Mouse (Mus musculus): ENCODE results near the gene Hoxa2.
A peak's percentile ranks its signal among the peaks of the same experiment; 100 is the strongest.

The Hoxa2 gene

DNA sequence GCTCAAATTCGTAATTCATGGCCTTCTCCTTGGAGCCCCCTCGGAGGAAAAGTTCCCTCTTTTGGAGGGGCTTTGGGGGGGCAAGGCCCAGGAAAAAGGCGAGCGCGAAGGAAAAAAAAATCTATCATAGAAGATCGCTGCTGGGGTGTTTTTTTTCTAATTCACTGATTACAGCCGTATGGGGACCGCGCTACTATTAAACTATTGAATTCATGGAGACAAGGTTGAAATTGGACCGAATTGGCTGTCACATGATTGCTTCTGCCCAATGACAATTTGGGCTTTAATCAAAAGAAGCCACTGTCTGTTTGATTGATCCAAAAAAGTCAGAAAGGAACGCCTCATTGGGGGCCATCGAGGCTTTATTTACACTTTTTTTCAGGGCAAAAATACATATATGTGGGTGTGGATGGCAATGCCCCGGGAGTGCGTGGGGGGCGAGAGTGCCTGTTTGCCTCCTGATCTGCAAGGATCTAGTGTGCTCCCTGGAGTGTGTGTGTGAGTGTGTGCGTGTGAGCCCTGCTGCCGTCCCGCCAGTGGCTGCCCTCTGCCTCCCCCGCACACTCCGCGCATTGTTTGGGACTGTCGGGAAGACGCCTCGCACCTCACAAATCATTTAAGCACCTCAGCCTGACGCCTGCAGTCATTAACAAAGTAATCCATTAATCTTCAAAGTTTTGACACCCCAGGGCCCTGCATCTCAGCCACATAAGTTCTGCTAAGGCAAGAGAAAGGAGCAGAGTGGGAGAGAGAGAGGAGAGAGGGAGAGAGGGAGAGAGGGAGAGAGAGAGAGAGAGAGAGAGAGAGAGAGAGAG is at the start of gene Hoxa2:
Gene Hoxa2, minus strand, starts transcription at position 206 of the 815 bp plus-strand sequence.
- DNase-seq (ENCODE audit: low spot score), result no peak

DNA sequence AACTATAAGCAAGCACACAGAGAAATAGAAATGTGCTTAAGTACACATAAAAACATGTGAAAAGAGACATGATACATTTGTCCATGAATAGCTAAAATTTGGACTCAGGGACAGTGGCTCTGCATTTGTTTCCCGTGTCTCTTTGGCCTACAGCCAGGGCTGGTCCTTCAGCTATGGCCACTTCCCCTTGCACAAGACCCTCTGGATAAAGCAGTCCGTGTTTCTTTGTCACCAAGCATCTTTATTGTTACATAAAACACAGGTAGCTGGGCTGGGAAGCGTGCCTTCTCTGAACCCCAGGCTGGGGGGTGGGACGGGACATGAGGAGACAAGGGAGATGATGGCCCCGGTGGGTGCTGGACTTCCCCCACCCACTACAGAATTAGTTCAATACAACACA is 49.6 kb upstream of the Hoxa2 start:
- no peak for DNase-seq (ENCODE audit: low spot score)

DNA sequence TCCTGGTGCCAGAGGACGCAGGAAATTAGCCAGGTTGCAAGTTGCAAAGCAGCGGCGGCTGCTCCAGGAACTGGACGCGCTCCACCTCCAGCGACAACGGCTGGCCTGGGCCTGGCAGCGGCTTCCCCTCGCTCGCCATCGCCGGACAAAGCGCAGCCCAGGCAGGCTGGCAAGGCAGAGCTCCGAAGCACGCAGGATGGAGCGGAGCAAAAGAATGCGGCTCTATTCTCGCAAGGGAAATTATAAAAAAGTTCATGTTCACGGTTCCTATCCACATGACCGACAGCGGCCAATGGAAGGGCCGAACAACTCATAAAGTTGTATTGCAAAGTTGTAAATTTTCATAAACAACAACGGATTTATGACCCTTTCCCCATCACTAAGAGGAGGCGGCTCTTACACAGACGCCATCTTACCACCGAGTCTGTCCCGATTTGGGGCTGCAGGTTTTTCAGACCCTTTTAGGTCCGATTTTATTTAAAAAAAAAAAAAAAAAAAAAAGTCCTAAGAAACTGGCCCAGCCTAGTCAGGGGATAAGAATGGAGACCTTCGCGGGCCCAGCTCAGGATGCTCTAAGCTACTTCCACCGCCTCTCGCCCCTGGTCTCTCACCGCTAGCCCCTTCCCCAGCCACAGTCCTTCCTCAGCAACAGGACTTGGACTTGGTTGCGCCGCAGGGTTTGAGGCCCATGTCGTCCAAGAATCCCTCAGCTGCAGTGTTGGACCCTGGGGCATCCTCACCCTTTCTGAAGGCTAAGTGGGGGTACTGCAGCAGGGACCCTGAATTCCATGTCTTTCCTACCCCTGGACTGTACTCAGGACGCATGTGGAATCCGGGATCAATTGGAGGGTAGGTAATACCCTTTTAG is 48.7 kb upstream of the Hoxa2 start, which contains the start of the genes Hoxa3 and Gm28308:
Gene Hoxa3, minus strand, starts transcription at position 218 of the 868 bp plus-strand sequence.
Gene Gm28308, minus strand, starts transcription at position 221 of the 868 bp plus-strand sequence.
- DNase-seq (ENCODE audit: low spot score), result no peak

DNA sequence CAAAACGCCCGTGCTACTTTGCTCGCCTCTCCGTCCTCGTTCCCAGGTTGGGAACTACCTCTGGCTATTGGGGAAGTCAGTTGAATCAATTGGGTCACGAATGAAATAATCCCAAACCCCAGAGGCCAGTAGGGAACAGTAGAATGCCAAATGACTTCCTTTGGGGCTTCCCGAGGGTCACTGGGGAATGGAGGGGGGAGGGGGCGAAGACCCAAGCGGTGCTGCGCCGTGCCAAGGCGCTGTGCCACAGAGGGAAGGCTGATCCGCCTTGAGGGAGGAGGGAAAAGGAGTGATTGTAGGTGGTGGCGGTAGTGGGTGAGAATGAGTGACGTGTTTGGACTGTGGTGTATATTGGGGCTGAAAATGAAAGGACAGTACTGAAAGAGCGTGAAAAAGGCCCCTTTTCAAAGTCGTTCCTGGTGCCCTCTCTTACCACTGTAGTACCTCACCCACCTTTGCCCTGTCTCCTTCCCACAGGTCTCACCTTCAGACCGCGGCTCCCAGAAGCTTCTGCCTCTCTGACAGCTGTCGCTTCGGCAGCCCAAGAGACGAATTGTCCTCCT is 48.0 kb upstream of the Hoxa2 start:
- no peak for DNase-seq (ENCODE audit: low spot score)

DNA sequence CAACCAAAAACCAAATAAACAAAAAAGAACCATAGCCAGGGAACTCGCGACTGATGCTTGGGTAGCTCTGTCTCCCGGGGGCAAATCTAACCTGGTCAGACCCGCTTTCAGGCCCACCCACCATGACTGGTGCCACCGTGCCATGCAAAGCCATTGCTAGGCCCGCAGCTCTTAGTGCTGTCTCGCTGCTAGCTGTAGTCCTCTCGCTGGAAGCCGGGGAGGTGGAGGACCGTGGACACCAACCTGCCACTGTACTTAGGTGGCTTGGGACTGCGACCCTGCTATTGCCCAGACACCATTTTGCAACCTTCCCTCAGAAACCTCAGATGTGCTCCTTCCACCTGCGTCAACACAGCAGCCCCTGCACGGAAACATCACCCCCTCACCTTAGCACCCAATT is 47.3 kb upstream of the Hoxa2 start:
- DNase-seq (ENCODE audit: low spot score), result no peak

DNA sequence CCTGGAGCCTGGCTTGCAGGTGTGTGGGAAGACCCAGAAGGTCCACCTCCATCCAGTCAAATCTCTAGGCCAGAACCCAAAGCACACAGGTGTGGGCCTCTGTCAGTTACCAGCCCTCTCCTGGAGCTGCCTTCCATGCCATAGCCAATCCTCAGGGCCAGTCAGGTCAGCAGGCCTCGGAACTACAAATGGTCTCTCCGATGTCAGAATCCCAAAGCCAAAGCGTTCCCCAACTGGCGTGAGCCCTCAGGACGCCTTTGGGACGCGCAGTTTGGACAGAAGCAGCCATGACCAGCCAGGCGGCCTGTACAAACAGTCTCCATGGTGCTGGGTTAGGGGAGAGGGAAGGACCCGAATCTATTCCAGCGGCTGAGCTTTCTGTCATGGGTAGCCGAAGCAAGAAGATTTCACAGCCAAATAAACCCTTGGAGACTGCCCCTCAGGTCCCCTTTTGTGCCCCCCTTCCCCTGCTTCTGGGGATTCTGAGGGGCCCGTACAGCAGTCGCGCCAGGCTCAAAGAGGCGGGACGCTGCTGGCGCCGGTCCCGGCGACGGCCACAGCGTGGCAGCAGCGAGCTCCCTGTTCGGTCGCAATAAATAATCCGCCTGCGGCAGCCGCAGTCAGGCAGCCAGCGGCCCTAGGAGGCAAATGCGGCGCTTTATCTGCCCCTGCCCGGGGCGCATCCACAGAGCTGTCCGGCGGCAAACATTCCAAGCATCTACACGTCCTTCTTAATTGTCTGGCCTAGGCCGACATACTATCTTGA is 46.7 kb upstream of the Hoxa2 start:
- peak; percentile 50 for DNase-seq (ENCODE audit: low spot score)

DNA sequence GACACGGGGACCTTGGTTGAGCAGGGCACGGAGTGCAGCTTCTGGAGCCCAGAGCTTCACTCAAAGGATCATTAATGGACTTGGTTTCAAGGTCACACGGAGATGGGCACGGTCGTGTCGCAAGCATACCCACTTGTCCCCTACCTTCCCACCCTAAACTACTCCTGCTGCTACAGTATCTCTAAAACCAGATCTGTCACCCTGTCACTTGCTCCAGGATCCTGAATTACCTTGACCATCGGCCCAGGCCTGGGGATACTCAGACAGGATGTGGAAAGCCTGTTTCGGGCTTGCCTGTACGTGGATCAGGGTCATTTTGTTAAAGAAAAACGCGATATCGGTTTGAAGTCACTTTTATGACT is 45.0 kb upstream of the Hoxa2 start:
- no peak for DNase-seq (ENCODE audit: low spot score)

DNA sequence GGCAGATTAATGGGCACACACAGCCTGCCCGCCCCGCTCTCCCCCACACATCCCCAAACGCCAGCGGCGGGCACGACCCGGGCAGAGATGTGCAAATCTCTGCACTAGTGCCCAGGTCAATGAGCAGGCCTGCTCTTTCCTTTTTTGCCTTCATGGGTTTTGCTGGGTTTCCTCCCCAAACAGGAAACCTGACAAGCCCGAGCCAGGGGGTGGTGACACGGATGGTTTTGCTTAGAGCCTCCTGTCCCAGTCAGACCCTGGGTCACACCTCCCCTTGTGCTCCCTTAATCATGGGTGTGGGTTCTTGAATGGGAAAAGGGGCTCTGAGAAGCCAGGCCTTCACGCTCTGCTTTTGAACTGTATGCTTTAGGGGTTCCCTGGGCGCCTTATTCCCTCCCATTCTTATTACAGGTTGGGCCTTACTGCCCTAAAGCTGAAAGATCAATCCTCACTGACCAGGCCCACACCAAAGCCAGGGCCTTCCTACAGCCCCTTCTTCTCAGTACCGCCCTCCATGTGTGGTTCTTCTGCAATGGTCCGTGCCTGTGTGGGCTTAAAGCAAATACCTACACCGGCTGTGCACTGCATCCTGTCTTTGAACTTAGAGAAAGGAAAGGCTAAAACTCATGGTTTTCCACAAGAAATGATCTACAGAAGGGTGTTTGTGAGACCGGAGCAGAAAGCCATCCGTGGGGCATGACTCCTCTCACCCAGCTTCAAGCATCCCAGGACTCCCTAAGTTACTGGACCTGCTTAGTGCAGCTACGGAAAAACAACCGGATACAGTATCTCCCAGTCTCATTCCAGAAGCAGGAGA is 44.4 kb upstream of the Hoxa2 start:
- DNase-seq (ENCODE audit: low spot score), result no peak

DNA sequence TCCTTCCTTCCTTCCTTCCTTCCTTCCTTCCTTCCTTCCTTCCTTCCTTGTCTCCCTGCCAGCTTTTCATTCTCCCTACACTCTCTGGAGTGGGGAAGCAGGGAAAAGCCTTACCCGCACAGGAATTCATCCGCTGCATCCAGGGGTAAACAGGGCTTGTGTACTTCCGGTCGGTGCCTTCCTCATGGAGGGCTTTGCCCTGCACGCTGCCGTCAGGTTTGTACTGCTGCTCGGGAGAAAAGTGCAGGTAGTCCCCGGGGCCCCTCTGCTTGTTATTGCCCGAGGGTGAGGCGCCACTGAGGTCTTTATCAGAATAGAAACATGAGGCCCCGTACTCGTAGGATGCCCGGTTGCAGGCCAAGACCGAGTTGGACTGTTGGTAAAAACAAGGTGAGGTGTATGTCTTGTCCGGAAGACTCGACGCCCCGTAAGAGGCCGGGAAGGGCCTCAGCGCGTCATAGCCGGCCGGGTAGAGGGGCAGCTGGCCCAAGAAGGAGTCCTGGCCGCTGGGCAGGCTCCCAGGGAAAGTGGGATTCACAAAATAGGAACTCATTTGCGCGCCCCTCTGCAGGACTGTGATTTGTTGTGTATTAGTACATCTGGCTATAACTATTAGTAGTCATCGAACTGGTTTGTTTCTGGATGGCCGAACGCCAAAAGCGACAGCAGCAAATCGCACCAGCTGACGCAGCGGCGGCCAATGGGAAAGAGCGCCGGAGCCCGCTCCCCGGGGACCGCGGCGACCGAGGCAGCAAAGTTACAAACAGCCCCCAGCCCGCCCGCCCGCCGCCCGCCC is 43.6 kb upstream of the Hoxa2 start, which contains the start of gene Hoxa6:
Gene Hoxa6, minus strand, starts transcription at position 651 of the 796 bp plus-strand sequence.
- no peak for DNase-seq (ENCODE audit: low spot score)

DNA sequence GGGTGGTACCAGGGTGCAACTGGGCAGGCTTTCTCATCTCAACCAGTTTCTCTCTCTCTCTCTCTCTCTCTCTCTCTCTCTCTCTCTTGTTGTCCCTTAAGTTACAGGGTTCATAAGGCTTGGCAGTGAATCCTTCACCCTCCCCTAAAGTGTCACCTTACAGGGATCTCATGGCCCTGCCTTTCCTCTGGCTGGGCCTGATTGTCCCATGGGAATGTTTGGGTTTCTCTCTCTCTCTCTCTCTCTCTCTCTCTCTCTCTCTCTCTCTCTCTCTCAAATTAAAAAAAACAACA is 43.0 kb upstream of the Hoxa2 start:
- no peak for DNase-seq (ENCODE audit: low spot score)

DNA sequence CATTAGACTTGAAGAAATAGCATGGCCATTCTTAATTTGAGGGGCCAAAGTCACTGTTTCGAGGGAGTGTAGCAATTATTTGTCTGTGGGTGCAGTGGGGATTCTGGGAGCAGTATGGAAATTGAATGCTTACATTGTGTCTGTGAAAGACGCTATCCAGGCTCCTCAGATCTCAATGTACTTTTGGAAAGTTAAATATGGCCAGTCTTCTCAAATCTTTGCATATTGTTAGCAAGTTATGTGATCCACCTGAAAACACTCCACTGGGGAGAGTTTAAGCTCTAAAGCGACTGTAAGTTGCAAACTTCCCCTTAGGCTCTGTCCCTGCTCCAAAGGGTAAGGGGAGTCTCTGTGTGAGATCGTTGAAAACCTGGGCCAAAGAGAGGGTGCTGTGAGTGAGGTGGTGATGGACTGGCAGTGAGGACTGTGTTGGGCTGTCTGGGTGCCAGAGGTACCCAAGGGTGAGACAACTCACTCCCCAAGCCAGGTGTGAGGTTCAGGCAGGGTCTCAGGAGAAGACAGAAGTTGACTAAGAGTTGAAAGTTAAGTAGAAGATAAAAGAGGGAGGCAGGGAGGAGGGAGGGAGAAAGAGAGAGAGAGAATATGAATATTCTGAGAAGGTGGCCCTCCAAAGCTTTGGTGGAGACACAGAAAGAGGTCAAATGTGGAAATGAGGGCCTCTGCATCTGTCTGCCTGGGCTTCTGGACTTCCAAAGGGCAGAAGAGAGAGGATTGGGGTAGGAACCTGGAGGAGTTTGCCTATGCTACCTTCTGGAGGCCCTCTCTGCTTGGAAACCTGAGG is 42.5 kb upstream of the Hoxa2 start:
- no peak for DNase-seq (ENCODE audit: low spot score)

DNA sequence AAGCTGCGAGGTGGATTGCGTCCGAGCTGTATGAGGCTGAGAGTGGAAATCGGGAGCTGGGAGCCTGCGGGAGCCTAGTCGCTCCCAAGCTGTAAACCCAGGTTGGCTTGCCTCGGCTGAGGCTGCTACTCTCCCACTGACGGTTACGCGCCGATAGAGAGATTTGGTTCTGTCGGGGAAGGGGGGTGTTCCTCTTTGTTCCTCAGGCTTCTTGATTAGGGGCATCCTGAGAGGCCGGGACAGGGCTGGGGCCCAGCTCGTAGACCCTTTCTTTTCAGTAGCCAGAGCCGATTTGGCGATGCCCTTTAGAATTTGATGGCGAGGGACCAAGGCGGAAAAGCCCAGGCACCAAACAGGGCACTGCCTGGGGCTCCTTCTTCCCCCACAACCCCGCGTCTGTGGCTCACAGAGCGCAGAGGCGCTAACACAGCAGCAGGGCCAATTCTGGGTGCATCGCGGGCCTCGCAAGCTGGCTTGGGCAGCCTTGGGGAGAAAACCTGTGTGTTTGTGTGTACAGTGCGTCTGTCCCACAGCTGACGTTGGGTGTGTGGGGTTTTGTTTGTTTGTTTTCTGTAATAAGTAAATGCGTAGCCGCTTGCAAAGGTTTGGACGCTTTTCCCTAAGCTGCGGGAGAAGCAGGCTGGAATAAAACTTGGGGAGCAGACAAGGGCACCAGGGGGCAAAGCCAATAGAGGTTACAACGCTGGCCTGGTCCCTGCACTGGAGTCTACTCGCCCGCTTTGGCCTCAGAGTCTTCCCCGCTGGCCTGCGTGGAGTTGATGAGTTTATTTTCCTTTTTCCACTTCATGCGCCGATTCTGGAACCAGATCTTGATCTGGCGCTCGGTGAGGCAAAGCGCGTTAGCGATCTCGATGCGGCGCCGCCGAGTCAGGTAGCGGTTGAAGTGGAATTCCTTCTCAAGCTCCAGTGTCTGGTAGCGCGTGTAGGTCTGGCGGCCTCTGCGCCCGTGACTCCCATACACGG is 41.3 kb upstream of the Hoxa2 start:
- DNase-seq (ENCODE audit: low spot score), result no peak

DNA sequence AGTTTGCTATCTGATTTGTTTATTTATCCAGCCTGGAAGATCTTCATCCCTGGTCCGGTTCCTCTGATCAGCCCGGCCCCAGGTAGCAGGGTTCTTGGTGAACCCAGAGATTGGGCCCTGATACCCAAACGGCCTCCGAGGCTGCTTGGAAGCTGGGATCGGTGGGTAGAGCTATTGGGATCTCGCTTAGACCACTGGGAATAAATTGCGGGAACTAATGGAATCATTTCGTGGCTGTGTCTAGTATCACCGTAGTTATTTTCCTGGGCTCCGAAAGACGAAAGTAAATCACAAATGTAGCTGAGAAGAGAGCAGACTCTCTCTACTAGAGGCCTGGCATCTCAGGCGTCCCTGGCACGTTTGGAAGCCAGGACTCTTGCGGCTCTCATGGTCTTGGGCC is 40.6 kb upstream of the Hoxa2 start:
- DNase-seq (ENCODE audit: low spot score), result no peak

DNA sequence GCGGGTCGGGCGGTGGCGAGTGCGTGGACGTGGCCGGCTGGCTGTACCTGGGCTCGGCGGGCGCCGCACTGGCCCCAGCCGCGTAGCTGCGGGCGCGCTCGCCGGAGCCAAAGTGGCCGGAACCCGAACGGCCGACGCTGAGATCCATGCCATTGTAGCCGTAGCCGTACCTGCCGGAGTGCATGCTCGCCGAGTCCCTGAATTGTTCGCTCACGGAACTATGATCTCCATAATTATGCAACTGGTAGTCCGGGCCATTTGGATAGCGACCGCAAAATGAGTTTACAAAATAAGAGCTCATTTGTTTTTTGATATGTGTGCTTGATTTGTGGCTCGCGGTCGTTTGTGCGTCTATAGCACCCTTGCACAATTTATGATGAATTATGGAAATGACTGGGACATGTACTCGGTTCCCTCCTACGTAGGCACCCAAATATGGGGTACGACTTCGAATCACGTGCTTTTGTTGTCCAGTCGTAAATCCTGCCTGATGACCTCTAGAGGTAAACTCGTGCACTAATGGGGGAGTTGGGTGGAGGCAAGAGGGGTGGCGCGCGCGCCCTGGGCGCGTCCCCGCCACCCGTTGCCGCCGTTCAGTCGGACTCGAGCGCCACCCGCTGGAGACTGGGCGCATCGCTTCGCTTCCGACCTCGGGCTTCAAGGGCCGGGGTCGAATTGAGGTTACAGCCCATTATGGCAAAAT is 39.6 kb upstream of the Hoxa2 start, which contains the start of gene Hoxa5:
Gene Hoxa5, minus strand, starts transcription at position 538 of the 703 bp plus-strand sequence.
- DNase-seq (ENCODE audit: low spot score), result no peak

DNA sequence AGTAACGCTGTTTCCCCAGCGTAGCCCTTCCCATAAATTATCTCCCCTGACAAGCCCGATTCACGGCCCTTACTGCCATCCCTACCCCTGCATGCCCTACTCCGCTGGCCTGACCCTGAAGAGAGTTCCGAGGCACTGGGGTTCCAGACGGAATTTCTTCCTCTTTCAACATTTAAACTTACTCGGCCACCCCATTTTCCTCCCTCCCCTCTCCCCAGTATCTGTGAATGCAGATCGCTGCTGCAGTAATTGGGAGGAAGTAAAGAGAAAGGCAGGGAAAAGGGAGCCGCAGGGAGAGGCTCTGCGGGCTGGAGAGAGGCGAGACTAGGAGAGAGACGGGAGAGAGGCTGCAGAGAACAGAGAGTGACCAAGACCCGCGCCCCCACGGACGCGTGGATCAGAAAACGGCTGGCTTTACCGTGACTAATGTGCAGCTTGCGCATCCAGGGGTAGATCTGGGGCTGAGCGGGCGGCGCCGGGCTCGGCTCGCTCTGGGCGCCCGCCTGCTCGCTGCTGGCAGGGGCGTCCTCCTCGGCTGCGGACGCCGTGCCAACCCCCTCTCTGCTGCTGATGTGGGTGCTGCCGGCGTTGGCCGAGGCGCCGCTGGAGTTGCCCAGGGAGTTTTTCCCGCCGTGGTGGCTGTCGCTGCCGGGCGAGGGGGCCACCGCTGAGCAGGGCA is 38.9 kb upstream of the Hoxa2 start:
- no peak for DNase-seq (ENCODE audit: low spot score)

DNA sequence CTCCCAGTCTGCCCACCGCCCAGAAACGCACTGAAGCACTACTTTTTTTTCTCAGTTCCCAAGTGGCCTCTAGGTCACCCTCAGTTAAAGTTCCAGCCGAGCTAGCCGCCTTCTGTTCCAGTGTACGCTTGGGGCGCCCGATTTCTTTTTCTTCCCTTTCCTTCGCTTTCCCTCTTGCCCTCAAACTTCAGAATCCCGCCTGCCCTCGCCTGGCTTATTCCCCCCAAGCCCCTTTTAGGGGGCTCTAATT is 38.4 kb upstream of the Hoxa2 start:
- no peak for DNase-seq (ENCODE audit: low spot score)

DNA sequence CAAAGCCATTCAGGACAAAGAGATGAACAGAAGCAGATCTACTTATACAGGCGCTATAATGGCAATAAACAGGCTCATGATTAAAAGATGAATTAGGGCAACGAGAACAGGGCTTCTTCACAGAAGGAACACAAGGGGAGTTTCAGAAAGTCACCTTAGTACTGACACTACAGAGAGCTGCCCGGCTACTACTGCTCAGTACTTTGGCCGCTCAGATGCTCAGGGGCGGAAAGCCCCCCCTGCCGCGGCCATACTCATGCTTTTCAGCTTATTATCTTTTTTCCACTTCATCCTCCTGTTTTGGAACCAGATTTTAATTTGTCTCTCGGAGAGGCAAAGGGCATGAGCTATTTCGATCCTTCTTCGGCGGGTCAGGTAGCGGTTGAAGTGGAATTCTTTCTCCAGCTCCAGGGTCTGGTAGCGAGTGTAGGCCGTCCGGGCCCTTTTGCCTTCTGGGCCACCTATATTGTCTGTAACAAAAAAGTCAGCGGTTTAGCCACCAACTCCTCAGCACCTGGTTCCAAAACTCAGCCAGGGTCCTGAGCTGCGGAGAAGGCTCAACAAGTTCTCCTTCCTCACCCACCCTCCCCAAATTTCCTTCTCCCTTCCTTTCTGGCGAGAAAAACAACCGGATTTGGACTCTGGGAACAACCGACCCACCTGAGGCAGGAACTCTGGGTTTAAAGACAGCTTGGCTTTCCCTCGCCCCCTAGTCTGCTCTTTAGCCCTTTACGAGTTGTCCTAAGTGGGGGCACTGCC is 37.9 kb upstream of the Hoxa2 start:
- no peak for DNase-seq (ENCODE audit: low spot score)

All from spleen, adult 12 weeks (tissue).